Mouse (Mus musculus): ENCODE data around the gene Loxl1. TPM values are rescaled to one million over a fixed set of nuclear protein-coding genes. Genes with fewer than 3 reads are reported as not detected.

The Loxl1 gene
- polyA plus RNA-seq (2016; fragmentation: Nextera tagmentation; extraction: Ambion mirVana) = 30.1 and 34.7 TPM in 2 replicates

DNA sequence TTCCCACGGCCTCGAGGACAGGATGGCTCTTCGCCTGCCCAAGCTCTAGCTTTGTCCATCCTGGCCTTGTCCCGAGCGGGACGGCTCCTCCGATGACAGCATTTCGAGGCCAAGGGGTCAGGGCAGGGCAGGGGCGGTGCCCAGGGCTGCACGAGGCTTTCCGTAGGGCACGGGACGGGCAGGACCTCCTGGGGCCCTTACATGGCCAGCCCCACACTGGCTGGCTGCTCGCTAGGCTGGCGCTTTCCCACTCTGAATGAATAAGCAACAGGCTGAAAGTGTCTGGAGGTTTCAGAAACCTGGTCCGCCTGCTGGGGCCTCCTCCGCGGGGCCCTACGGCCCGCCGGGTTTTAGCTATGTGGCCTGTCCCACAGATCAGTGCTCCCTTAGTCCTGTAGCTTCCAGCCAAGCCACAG lies at the start of gene Loxl1:
Gene Loxl1 (minus strand): TSS at position 243 of the 416 bp plus-strand sequence.
- no peaks in the 10 kb centered on the region for H3K36me3 ChIP-seq
- WGBS = under 1% methylated on average over 21 of the region's 21 CpGs
- H3K4me1 ChIP-seq (replicated peaks) = peaks cover 88% of the 10 kb centered on the region
- H3K9me3 ChIP-seq = no peaks in the 10 kb centered on the region
- H3K27me3 ChIP-seq = peaks cover 21% of the 10 kb centered on the region
- peak within 1 kb of the TSS; percentile 62 for H3K4me3 ChIP-seq (replicated peaks)
- peak within 1 kb of the TSS; percentile 93 for H3K27ac ChIP-seq
- H3K4me2 ChIP-seq = peak within 1 kb of the TSS; percentile 86
- ATAC-seq (ENCODE audit: insufficient number of reproducible peaks, insufficient read depth, low FRiP score, low TSS enrichment, low read depth) = peak; percentile 63; the same call in 1 of the 2 replicates
- H3K9ac ChIP-seq (replicated peaks) = peak within 1 kb of the TSS; percentile 75

DNA sequence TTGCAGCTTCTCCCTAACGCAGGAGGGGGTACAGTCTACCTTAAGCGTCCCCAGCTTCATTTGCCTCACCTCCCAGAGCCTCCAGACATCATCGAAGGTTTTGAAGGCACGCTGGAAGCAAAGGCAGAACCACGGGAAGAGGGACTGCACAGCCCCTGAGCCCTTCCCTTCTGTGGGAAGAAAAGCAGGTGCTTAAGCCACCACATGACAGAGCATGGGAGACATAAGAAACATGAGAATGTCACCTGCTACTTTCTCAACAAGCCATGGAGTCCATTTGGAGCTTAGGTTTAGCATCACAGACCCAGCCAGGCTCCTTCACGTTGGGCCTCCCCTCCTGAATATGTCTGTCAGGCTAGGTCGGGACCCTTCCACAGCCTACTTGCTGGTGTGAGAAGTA lies 49.0 kb upstream of the Loxl1 start:
- Histone ChIP-seq H3K4me3 (replicated peaks) (no peak overlapping the region), H3K9me3 (no peaks in the 10 kb centered on the region), H3K27me3 (no peaks in the 10 kb centered on the region), H3K36me3 (no peaks in the 10 kb centered on the region), H3K9ac (replicated peaks) (no peak overlapping the region), H3K4me2 (no peak overlapping the region), H3K4me1 (replicated peaks) (no peaks in the 10 kb centered on the region; the same call in 1 of the 2 replicates), H3K27ac (no peak overlapping the region)
- 81% methylated on average over 7 of the region's 7 CpGs for WGBS
- ATAC-seq (ENCODE audit: insufficient number of reproducible peaks, insufficient read depth, low FRiP score, low TSS enrichment, low read depth) = no peak

DNA sequence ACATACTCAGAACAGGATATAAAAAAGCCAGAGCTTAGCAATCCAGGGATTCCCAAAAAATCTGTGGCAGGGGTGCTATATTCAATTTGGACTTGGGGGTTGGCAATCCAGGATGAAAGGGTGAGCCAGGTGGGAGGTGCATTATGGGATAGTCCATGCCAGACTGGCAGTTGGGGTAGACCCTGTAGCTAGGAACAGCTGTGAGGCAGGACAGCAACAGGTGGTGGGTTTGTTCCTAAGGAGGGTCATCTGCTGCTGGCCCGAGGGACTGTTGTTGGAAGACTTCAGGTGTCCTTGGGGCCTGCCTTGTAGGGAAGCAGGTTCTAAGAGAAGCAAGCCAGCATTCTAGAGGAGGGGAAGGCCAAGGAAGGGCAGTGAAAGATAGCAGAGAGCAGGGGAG lies 48.4 kb upstream of the Loxl1 start:
- no peak overlapping the region for H3K4me2 ChIP-seq
- 87% methylated on average over 1 of the region's 1 CpGs for WGBS
- no peaks in the 10 kb centered on the region for H3K36me3 ChIP-seq
- H3K27ac ChIP-seq = no peak overlapping the region
- H3K4me3 ChIP-seq (replicated peaks) = no peak overlapping the region
- no peak overlapping the region for H3K9ac ChIP-seq (replicated peaks)
- ATAC-seq (ENCODE audit: insufficient number of reproducible peaks, insufficient read depth, low FRiP score, low TSS enrichment, low read depth) = no peak
- no peaks in the 10 kb centered on the region; the same call in 1 of the 2 replicates for H3K4me1 ChIP-seq (replicated peaks)
- no peaks in the 10 kb centered on the region for H3K27me3 ChIP-seq
- no peaks in the 10 kb centered on the region for H3K9me3 ChIP-seq

DNA sequence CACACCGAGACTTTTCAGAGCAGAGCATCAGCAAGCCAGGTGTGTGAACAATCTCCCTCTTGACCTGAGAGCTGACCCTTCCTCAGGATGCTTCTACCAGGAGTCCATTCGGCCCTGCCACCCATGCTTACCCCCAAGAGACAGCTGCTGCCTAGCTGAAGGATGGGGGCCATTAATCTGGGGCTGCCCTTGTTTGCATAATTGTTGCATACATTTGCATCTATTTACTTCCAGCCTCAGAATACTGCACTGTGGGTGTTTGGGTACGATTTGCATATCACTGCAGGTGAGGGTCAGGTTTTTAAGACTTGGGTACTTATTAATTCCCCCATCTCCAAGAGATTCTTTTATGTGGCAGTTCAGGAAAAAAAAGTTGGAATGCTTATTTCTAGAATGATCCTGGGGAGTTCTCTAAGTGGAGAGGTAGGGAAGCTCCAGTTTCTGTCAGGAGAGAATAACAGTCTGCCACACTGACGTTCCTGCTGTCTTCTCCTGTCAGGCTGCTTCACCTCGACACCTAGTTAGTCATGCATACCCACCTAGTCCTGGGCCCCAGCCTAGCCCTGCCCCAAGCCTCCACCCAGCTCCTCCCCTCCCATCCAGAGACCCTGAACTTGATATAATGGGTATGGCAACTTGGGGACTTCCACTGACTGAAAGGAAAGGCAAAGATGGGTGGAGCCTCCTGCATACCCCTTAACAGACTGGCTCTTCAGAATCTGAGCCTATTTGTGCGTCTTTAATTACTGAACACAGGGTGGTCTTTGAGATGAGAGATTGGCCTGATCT lies 42.5 kb upstream of the Loxl1 start:
- Histone ChIP-seq H3K9me3 (no peaks in the 10 kb centered on the region), H3K4me2 (no peak overlapping the region), H3K36me3 (no peaks in the 10 kb centered on the region), H3K27me3 (no peaks in the 10 kb centered on the region; the same call in 1 of the 2 replicates), H3K27ac (no peak overlapping the region), H3K9ac (replicated peaks) (no peak overlapping the region), H3K4me1 (replicated peaks) (no peaks in the 10 kb centered on the region), H3K4me3 (replicated peaks) (no peak overlapping the region)
- no peak for ATAC-seq (ENCODE audit: insufficient number of reproducible peaks, insufficient read depth, low FRiP score, low TSS enrichment, low read depth)
- WGBS = 25% methylated on average over 6 of the region's 6 CpGs

- 82% methylated on average over 6 of the region's 6 CpGs for WGBS
- H3K9me3 ChIP-seq = no peaks in the 10 kb centered on the region
- no peaks in the 10 kb centered on the region for H3K4me1 ChIP-seq (replicated peaks)
- ATAC-seq (ENCODE audit: insufficient number of reproducible peaks, insufficient read depth, low FRiP score, low TSS enrichment, low read depth) = no peak
- no peak overlapping the region for H3K4me3 ChIP-seq (replicated peaks)
- no peaks in the 10 kb centered on the region for H3K36me3 ChIP-seq
- no peak overlapping the region for H3K4me2 ChIP-seq
- H3K27me3 ChIP-seq = no peaks in the 10 kb centered on the region; the same call in 1 of the 2 replicates
- H3K27ac ChIP-seq = no peak overlapping the region
- H3K9ac ChIP-seq (replicated peaks) = no peak overlapping the region
Measured at GRCm38 (mm10) chr9:58354701-58355100, 41.7 kb upstream of the Loxl1 start.

DNA sequence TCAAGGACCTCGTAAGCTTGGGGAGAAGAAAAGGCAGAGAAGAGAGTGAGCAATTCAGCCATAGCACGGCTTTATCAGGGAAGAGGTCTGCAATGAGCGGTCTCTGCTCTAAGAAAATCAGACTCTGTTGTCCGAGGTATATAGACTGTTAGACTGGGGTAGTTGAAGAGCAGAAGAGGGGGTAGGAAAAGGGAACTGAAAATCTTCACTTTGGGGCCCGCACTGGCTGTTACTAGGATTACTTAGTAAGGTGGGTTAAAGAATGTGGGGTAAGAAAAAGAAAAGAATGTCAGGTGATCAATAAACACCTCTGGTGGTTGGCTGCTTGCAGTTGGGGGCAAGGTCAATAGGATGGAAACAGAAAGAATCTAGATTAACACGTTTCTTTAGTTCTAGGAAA lies 40.2 kb upstream of the Loxl1 start:
- ATAC-seq (ENCODE audit: insufficient number of reproducible peaks, insufficient read depth, low FRiP score, low TSS enrichment, low read depth) = no peak
- H3K4me1 ChIP-seq (replicated peaks) = no peaks in the 10 kb centered on the region
- no peak overlapping the region for H3K27ac ChIP-seq
- H3K4me3 ChIP-seq (replicated peaks) = no peak overlapping the region
- no peak overlapping the region for H3K9ac ChIP-seq (replicated peaks)
- H3K27me3 ChIP-seq = no peaks in the 10 kb centered on the region; the same call in 1 of the 2 replicates
- WGBS = 76% methylated on average over 6 of the region's 6 CpGs
- no peaks in the 10 kb centered on the region for H3K9me3 ChIP-seq
- H3K4me2 ChIP-seq = no peak overlapping the region
- no peaks in the 10 kb centered on the region for H3K36me3 ChIP-seq

GRCm38 (mm10) chr9:58347795-58348194 lies 34.8 kb upstream of the Loxl1 start:
- Histone ChIP-seq H3K4me1 (replicated peaks) (peaks cover 6% of the 10 kb centered on the region; the same call in 1 of the 2 replicates), H3K9me3 (no peaks in the 10 kb centered on the region), H3K27me3 (0 out of 2 replicates have a peak, but pooled peaks cover 8% of the 10 kb centered on the region), H3K4me3 (replicated peaks) (no peak overlapping the region), H3K27ac (no peak overlapping the region), H3K4me2 (no peak overlapping the region), H3K36me3 (no peaks in the 10 kb centered on the region), H3K9ac (replicated peaks) (no peak overlapping the region)
- no peak for ATAC-seq (ENCODE audit: insufficient number of reproducible peaks, insufficient read depth, low FRiP score, low TSS enrichment, low read depth)
- WGBS = 91% methylated on average over 6 of the region's 6 CpGs

GRCm38 (mm10) chr9:58346498-58346897 lies 33.5 kb upstream of the Loxl1 start:
- H3K27ac ChIP-seq = no peak overlapping the region
- H3K4me1 ChIP-seq (replicated peaks) = peaks cover 6% of the 10 kb centered on the region; the same call in 1 of the 2 replicates
- no peak overlapping the region for H3K4me2 ChIP-seq
- WGBS = 29% methylated on average over 10 of the region's 10 CpGs
- H3K4me3 ChIP-seq (replicated peaks) = no peak overlapping the region
- no peak for ATAC-seq (ENCODE audit: insufficient number of reproducible peaks, insufficient read depth, low FRiP score, low TSS enrichment, low read depth)
- H3K36me3 ChIP-seq = no peaks in the 10 kb centered on the region
- no peak overlapping the region for H3K9ac ChIP-seq (replicated peaks)
- 0 out of 2 replicates have a peak, but pooled peaks cover 8% of the 10 kb centered on the region for H3K27me3 ChIP-seq
- H3K9me3 ChIP-seq = no peaks in the 10 kb centered on the region

DNA sequence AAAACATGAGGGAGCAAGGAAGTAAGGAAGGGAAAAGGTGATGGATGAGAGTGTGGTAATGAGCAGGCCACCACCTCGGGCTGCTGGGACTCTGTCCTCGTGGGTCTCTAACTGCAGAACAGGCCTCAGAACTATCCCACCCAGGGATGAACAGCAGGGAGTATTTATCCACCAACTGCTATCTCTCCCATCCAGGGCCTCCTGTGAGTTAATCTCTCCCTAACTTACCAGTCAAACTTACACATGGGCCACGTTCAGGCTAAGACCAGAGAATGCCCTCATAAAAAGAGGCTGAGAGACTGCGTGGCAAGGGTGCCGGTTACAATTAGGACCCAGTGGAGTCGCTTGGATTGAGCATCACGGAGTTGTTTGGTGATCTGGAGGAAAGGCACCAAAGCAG lies 33.0 kb upstream of the Loxl1 start:
- Histone ChIP-seq H3K4me2 (no peak overlapping the region), H3K4me1 (replicated peaks) (peaks cover 6% of the 10 kb centered on the region; the same call in 1 of the 2 replicates), H3K27ac (no peak overlapping the region), H3K36me3 (no peaks in the 10 kb centered on the region), H3K27me3 (0 out of 2 replicates have a peak, but pooled peaks cover 8% of the 10 kb centered on the region), H3K4me3 (replicated peaks) (no peak overlapping the region), H3K9me3 (no peaks in the 10 kb centered on the region), H3K9ac (replicated peaks) (no peak overlapping the region)
- no peak for ATAC-seq (ENCODE audit: insufficient number of reproducible peaks, insufficient read depth, low FRiP score, low TSS enrichment, low read depth)
- 44% methylated on average over 7 of the region's 7 CpGs for WGBS

- no peaks in the 10 kb centered on the region for H3K36me3 ChIP-seq
- no peak for ATAC-seq (ENCODE audit: insufficient number of reproducible peaks, insufficient read depth, low FRiP score, low TSS enrichment, low read depth)
- 81% methylated on average over 1 of the region's 1 CpGs for WGBS
- peaks cover 5% of the 10 kb centered on the region; the same call in 1 of the 2 replicates for H3K4me1 ChIP-seq (replicated peaks)
- no peak overlapping the region for H3K4me3 ChIP-seq (replicated peaks)
- no peak overlapping the region for H3K4me2 ChIP-seq
- no peak overlapping the region for H3K9ac ChIP-seq (replicated peaks)
- H3K27me3 ChIP-seq = no peaks in the 10 kb centered on the region
- no peak overlapping the region for H3K27ac ChIP-seq
- no peaks in the 10 kb centered on the region for H3K9me3 ChIP-seq
Measured at GRCm38 (mm10) chr9:58341795-58342194, 28.8 kb upstream of the Loxl1 start.

- WGBS = 68% methylated on average over 8 of the region's 8 CpGs
- Histone ChIP-seq H3K27ac (no peak overlapping the region), H3K9me3 (peaks cover 4% of the 10 kb centered on the region; the same call in 1 of the 2 replicates), H3K27me3 (no peaks in the 10 kb centered on the region), H3K4me2 (no peak overlapping the region), H3K36me3 (no peaks in the 10 kb centered on the region), H3K4me1 (replicated peaks) (no peaks in the 10 kb centered on the region), H3K4me3 (replicated peaks) (no peak overlapping the region), H3K9ac (replicated peaks) (no peak overlapping the region)
- ATAC-seq (ENCODE audit: insufficient number of reproducible peaks, insufficient read depth, low FRiP score, low TSS enrichment, low read depth) = no peak
Measured at GRCm38 (mm10) chr9:58336650-58337281, 23.8 kb upstream of the Loxl1 start.
